Mouse (Mus musculus) megakaryocyte, embryonic 14.5 days (primary cell): ENCODE data around the gene Gata2.

Experiments
- FLI1 ChIP-seq: IDR thresholded peaks from 2 replicates; pipeline ENCODE4 v1.6.1; 2012; ENCODE audit warnings: low read length, inconsistent platforms, mixed read lengths
- GATA1 ChIP-seq: IDR thresholded peaks from 3 replicates; pipeline ENCODE4 v1.6.1; 2012; ENCODE audit warnings: mixed read lengths, low read length, inconsistent platforms, borderline replicate concordance

DNA sequence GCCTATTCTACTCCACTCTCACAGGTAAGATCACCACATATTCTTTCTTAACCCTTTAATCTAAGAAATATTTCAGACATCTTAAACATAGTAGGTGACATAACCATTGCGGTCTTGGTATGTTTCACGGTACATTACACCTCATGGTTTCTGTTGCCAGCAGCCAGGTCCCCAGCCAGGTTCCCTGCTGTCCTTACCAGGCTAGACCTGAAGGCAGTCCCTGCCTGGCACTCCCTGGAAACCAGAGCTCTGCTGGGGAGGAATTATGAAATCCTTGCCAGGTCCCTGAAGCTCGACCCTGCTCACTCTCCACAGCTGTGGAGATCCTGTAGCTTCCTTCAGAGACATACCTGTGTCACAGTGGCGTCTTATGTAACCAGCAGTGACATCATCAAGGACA, 22.5 kb downstream of the Gata2 start:
- TF ChIP-seq GATA1 (no peak), FLI1 (no peak)
